Mouse (Mus musculus) intestine, embryonic 14.5 days (tissue): ENCODE data around the gene Utp4. TPM values are rescaled to one million over a fixed set of nuclear protein-coding genes. Genes with fewer than 3 reads are reported as not detected.
A peak's percentile ranks its signal among the peaks of the same experiment; 100 is the strongest.
"Not testable (repeated sequence)": the region's sequence is repeated elsewhere in the genome, so short reads cannot be mapped to it uniquely, and the experiment has no call there.

Experiments
- ATAC-seq: fragments of 200-750 bp; cut with Nextera tagmentation; replicated peaks from 2 replicates; pipeline ENCODE4 v1.8.0; 2017; ENCODE audit warnings: low read depth, moderate number of reproducible peaks, moderate TSS enrichment, moderate library complexity; ENCODE audit not compliant: low FRiP score, low TSS enrichment
- DNase-seq: peaks from one replicate; pipeline ENCODE4 v3.0.0-alpha.2; 2018; ENCODE audit warnings: low spot score
- H3K27ac ChIP-seq: fragments of 300-500 bp; sonication (generic); 2 replicates; pipeline ENCODE4 v1.5.1; 2014; ENCODE audit warnings: low read depth, mild to moderate bottlenecking, control low read depth
- H3K27me3 ChIP-seq: fragments of 300-500 bp; sonication (generic); replicated peaks from 2 replicates; pipeline ENCODE4 v1.6.1; 2014; ENCODE audit warnings: low read length, control low read depth; ENCODE audit not compliant: control insufficient read depth, insufficient read depth
- H3K36me3 ChIP-seq: fragments of 300-500 bp; sonication (generic); 2 replicates; pipeline ENCODE4 v1.6.1; 2014; ENCODE audit warnings: low read length, control low read depth; ENCODE audit not compliant: control insufficient read depth, insufficient read depth
- H3K4me1 ChIP-seq: fragments of 300-500 bp; sonication (generic); replicated peaks from 2 replicates; pipeline ENCODE4 v1.6.1; 2014; ENCODE audit warnings: low read length, control low read depth, mixed read lengths; ENCODE audit not compliant: control insufficient read depth, insufficient read depth
- H3K4me2 ChIP-seq: fragments of 300-500 bp; sonication (generic); 2 replicates; pipeline ENCODE4 v1.6.1; 2014; ENCODE audit warnings: low read length
- H3K4me3 ChIP-seq: fragments of 300-500 bp; sonication (generic); 2 replicates; pipeline ENCODE4 v1.5.1; 2014; ENCODE audit warnings: low read depth, low read length, control low read depth, mixed read lengths
- H3K9ac ChIP-seq: fragments of 300-500 bp; sonication (generic); 2 replicates; pipeline ENCODE4 v1.6.1; 2014; ENCODE audit warnings: mild to moderate bottlenecking, low read length
- H3K9me3 ChIP-seq: fragments of 300-500 bp; sonication (generic); 2 replicates; pipeline ENCODE4 v1.6.1; 2016; ENCODE audit warnings: low read length, control low read depth; ENCODE audit not compliant: control insufficient read depth
- WGBS: fragments of 180-500 bp; shearing (Covaris S2); extraction: QIAGEN DNeasy Blood & Tissue Kit; methylation state at CpG from one replicate; pipeline ENCODE4 v1.1.7; 2014; 5-methylcytosine and 5-hydroxymethylcytosine counted together
- polyA plus RNA-seq: library from polyadenylated mRNA; unstranded; fragments of >200 nt; fragmentation: Nextera tagmentation; extraction: Ambion mirVana; gene quantifications from 2 replicates; pipeline ENCODE4 v1.2.1, GENCODE M21; 2014

Gene Utp4
- polyA plus RNA-seq, 1 experiment from 2014 or later = 79.6 TPM

DNA sequence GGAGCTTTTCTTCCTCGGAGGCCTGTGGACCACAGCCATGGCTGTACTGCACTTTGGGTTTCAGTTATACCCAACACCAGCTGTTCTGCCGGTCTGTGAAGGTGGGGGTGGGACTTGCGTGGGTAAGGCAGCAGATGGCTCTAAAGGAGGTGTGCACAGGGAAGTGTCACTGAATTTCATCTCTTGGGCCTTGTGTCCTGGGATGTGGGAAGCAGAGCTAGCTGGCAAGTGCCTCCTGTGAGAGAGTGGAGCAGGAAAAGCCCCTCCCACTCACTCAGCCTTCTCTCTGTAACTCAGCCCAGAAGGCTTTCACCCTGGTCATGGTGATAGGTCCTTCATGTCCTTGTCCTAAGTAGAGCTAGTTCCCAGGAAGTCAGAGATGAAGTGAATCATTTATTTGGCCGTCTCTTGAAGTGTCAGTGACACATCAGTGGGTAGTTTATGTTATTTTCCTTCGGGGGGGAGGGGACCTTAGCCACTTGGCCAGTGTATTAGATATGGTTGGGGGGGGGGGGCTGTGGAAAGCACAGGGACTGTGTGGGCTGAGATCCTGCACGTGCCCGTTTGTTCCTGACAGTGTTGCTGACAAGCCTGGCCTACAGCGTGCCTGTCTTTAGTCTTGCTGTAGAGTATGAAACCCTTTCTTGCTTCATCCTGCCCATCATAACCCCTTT lies 26.4 kb downstream of the Utp4 start:
- no peaks in the 10 kb centered on the region for H3K4me1 ChIP-seq
- H3K27ac ChIP-seq = no peak overlapping the region
- H3K36me3 ChIP-seq = peaks cover 81% of the 10 kb centered on the region
- H3K4me2 ChIP-seq = no peak overlapping the region
- H3K9me3 ChIP-seq = no peaks in the 10 kb centered on the region
- H3K4me3 ChIP-seq = no peak overlapping the region
- no peaks in the 10 kb centered on the region for H3K27me3 ChIP-seq
- no peak for DNase-seq
- no peak overlapping the region for H3K9ac ChIP-seq
- no peak for ATAC-seq
- WGBS = 92% methylated on average over 8 of the region's 8 CpGs

DNA sequence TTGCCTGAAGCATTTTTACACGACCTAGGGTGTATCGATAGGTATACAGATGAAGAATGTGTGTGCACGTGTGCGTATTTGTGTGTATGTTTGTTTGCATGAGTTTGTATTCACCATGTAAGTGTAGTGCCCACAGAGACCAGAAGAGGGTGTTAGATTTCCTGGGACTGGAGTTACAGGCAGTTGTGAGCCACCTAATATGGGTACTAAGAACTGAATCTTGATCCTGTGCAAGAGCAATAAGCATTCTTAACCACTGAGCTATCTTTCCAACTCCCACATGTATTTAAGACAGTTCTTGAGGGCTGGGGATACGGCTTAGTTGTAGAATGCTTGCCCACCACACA lies 26.9 kb downstream of the Utp4 start:
- Histone ChIP-seq H3K9me3 (no peaks in the 10 kb centered on the region), H3K4me3 (no peak overlapping the region), H3K4me2 (no peak overlapping the region), H3K9ac (no peak overlapping the region), H3K27ac (no peak overlapping the region), H3K4me1 (no peaks in the 10 kb centered on the region), H3K27me3 (no peaks in the 10 kb centered on the region), H3K36me3 (peaks cover 76% of the 10 kb centered on the region)
- 95% methylated on average over 5 of the region's 5 CpGs for WGBS
- DNase-seq (no peak), ATAC-seq (no peak)

DNA sequence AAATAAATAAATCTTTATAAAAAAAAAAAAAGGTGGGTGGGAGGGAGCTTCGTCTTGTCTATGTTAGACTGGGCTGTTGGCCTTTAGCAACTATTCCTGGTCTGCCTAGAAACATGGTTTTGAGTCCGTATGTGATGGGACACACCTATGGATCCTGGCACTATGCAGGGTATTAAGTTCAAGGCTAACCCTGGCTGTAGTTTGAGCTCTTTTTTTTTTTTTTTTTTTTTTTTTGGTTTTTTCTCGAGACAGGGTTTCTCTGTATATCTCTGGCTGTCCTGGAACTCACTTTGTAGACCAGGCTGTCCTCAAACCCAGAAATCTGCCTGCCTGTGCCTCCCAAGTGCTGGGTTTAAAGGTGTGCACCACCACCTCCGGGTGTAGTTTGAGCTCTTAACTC lies 30.6 kb downstream of the Utp4 start:
- Histone ChIP-seq H3K9ac (no peak overlapping the region), H3K27me3 (no peaks in the 10 kb centered on the region), H3K9me3 (no peaks in the 10 kb centered on the region), H3K4me2 (no peak overlapping the region), H3K4me3 (no peak overlapping the region), H3K4me1 (peaks cover 2% of the 10 kb centered on the region; the same call in 1 of the 2 replicates), H3K27ac (no peak overlapping the region), H3K36me3 (peaks cover 39% of the 10 kb centered on the region)
- WGBS = 85% methylated on average over 4 of the region's 4 CpGs
- ATAC-seq = no peak
- no peak for DNase-seq

DNA sequence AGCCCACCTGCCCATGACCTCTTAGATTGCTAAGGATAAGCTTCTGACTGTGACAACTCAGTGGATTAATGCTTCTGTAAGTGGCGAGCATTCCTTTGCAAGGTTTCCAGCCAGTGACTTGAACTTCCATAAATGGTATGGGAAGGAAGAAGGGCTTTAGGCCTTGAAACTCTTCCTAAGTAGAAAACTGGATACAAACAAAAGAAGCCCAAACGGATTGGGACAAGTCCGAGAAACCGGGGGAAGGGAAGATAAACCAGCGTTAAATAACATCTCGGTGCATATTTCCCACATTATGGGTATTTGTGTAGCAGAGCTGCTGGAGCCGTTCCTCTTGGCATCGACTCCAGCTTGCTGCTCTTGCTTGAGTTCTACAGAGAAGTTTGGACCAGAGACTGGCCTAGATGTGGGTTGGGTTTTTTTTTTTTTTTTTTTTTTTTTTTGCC lies 31.5 kb downstream of the Utp4 start:
- no peak for ATAC-seq
- H3K9me3 ChIP-seq = no peaks in the 10 kb centered on the region

DNA sequence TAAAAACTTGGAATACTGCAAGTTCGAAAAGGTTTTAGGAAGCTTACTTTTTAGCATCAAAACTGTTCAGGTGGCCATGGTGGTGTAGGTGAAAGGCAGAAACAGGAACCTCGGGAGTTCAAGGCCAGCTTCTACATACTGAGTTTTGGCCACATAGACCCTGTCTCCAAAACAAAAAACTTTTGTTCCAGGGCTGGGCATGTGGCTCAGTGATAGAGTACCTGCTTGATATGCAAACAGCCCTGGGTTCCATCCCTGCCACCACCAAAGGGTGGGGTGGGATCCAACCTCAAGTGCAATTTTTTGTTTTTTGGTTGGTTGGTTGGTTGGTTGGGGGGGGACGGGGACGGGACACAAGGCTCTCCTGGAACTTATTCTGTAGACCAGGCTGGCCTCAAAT lies 32.0 kb downstream of the Utp4 start:
- no peak for DNase-seq
- Histone ChIP-seq H3K9me3 (no peaks in the 10 kb centered on the region), H3K27ac (no peak overlapping the region), H3K27me3 (no peaks in the 10 kb centered on the region), H3K4me1 (peaks cover 9% of the 10 kb centered on the region; the same call in 1 of the 2 replicates), H3K36me3 (peaks cover 26% of the 10 kb centered on the region), H3K4me3 (no peak overlapping the region), H3K4me2 (no peak overlapping the region), H3K9ac (no peak overlapping the region)
- WGBS = 95% methylated on average over 4 of the region's 4 CpGs
- ATAC-seq = no peak

More for the DNA sequence above, 31.5 kb downstream of the Utp4 start:
- Histone ChIP-seq H3K27me3 (no peaks in the 10 kb centered on the region), H3K27ac (no peak overlapping the region; the same call in 1 of the 2 replicates), H3K9ac (no peak overlapping the region), H3K4me1 (peaks cover 9% of the 10 kb centered on the region; the same call in 1 of the 2 replicates), H3K4me3 (no peak overlapping the region), H3K4me2 (no peak overlapping the region), H3K36me3 (peaks cover 31% of the 10 kb centered on the region)
- WGBS = 70% methylated on average over 8 of the region's 8 CpGs
- DNase-seq = no peak

DNA sequence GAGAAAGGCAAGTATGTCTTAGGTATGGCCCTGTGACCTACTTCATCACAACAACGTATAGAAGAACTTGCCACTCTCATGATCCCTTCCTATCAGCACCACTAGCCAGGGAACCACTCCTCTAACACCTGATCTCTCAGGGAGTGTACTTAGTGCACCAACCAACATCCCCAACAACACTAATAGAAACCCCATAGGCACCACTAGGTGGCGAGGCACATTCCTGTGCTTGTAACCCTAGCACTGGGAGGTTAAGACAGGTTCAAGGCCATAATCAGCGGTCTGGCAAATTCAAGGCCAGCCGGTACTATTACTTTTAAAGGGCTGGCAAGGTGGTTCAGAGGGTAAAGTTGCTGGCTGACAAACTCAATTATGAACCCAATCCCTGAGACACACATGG lies 33.8 kb downstream of the Utp4 start:
- no peaks in the 10 kb centered on the region for H3K27me3 ChIP-seq
- no peaks in the 10 kb centered on the region for H3K9me3 ChIP-seq
- H3K4me1 ChIP-seq = peaks cover 9% of the 10 kb centered on the region; the same call in 1 of the 2 replicates
- no peak overlapping the region for H3K27ac ChIP-seq
- no peak overlapping the region for H3K4me3 ChIP-seq
- no peak for ATAC-seq
- no peak overlapping the region for H3K4me2 ChIP-seq
- H3K9ac ChIP-seq = no peak overlapping the region
- no peak for DNase-seq
- WGBS = 50% methylated on average over 4 of the region's 4 CpGs
- H3K36me3 ChIP-seq = peaks cover 13% of the 10 kb centered on the region

DNA sequence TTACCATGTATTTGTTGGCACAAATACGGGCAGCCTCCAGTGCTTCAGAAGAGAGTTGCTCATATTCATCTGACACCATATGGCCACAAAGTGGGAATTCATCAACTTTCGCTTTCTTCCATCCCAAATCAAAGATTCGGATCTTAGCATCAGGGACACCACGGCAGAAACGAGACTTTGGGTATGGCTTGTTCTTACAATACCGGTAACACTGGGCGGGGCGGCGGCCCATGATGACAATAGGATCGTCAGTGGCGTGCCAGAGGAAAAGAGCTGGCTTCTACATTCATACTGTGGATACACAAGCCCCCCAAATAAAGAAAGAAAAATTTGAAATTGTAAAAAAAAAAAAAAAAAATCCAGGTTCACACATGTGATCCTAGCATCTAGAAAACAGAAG lies 34.7 kb downstream of the Utp4 start:
- DNase-seq, H3K36me3 ChIP-seq, H3K27me3 ChIP-seq, ATAC-seq, H3K9me3 ChIP-seq, H3K4me1 ChIP-seq, H3K4me3 ChIP-seq, H3K4me2 ChIP-seq, H3K9ac ChIP-seq, H3K27ac ChIP-seq: not testable (repeated sequence)
- WGBS = 95% methylated on average over 10 of the region's 11 CpGs

DNA sequence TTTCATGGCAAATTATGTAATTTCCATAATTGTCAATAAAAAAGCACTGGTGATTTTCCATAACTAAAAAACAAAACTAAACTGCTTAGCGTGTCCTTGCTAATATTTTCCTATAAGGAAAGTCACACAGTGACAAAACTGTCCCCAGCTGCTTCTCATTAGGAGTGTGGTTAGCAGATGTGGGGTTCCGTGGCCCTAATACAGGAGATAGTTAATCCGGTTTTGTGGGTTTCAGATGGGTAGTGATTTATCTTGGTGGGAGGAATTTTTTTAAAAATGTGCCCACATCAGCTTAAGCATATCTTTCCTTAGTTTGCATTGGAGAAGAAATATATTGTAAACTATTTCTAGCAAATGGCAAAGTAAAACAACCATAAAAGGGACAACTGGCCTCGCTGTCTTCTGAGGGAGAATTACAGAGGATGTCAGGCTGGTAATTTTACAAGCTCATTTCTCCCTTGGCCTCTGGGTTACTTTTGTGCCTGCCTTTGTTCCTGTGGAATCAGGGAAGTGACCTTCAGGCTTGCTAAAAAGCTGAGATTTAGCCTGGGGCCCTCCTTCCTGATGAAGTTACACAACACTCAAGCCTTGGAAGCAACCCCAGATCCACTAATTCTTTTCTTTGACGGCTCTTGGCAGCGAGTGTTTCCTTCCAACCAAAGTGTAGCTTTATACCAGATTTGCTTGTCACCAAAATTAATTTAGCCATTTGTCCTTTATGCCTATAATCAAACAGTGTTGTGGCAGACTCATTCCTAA lies 35.9 kb downstream of the Utp4 start:
- H3K4me2 ChIP-seq = no peak overlapping the region
- ATAC-seq (no peak), DNase-seq (no peak)
- H3K9ac ChIP-seq = no peak overlapping the region
- peak overlapping the region; percentile 48 for H3K27ac ChIP-seq
- no peak overlapping the region for H3K4me3 ChIP-seq
- no peaks in the 10 kb centered on the region for H3K27me3 ChIP-seq
- no peaks in the 10 kb centered on the region for H3K9me3 ChIP-seq
- no peaks in the 10 kb centered on the region for H3K36me3 ChIP-seq
- peaks cover 9% of the 10 kb centered on the region; the same call in 1 of the 2 replicates for H3K4me1 ChIP-seq
- WGBS = 48% methylated on average over 6 of the region's 6 CpGs
